Mouse (Mus musculus) liver, postnatal 0 days (tissue): ENCODE measurements around the gene Itgam. TPM values are rescaled to one million over a fixed set of nuclear protein-coding genes. Genes with fewer than 3 reads are reported as not detected.

ENCODE experiments used
- ATAC-seq: fragments of 200-750 bp; cut with Nextera tagmentation; 2 replicates; pipeline ENCODE4 v1.8.0; 2017; ENCODE audit warnings: mild to moderate bottlenecking, moderate library complexity
- DNase-seq: peaks from one replicate; pipeline ENCODE4 v3.0.0-alpha.2; 2016
- H3K27ac ChIP-seq: fragments of 300-500 bp; sonication (generic); 2 replicates; pipeline ENCODE4 v1.5.1; 2014; ENCODE audit warnings: antibody characterized with exemption, moderate library complexity, mild to moderate bottlenecking, low read depth
- H3K27me3 ChIP-seq: fragments of 300-500 bp; sonication (generic); 2 replicates; pipeline ENCODE4 v1.6.1; 2014; ENCODE audit warnings: low read length, control low read depth, mixed read lengths; ENCODE audit not compliant: insufficient read depth
- H3K36me3 ChIP-seq: fragments of 300-500 bp; sonication (generic); replicated peaks from 2 replicates; pipeline ENCODE4 v1.6.1; 2014; ENCODE audit warnings: mild to moderate bottlenecking, control low read depth, low read length, moderate library complexity, mixed read lengths; ENCODE audit not compliant: insufficient read depth
- H3K4me1 ChIP-seq: fragments of 300-500 bp; sonication (generic); 2 replicates; pipeline ENCODE4 v1.6.1; 2014; ENCODE audit warnings: antibody characterized with exemption, mild to moderate bottlenecking, control low read depth; ENCODE audit not compliant: insufficient read depth
- H3K4me2 ChIP-seq: fragments of 300-500 bp; sonication (generic); 2 replicates; pipeline ENCODE4 v1.6.1; 2014; ENCODE audit warnings: low read depth, mild to moderate bottlenecking, low read length, moderate library complexity, mixed read lengths
- H3K4me3 ChIP-seq: fragments of 300-500 bp; sonication (generic); 2 replicates; pipeline ENCODE4 v1.5.1; 2014; ENCODE audit warnings: low read depth, low read length
- H3K9ac ChIP-seq: fragments of 300-500 bp; sonication (generic); replicated peaks from 2 replicates; pipeline ENCODE4 v1.6.1; 2014; ENCODE audit warnings: mild to moderate bottlenecking, moderate library complexity
- H3K9me3 ChIP-seq: fragments of 300-500 bp; sonication (generic); 2 replicates; pipeline ENCODE4 v1.6.1; 2016; ENCODE audit warnings: mild to moderate bottlenecking, control low read depth, low read length, mixed read lengths
- CTCF ChIP-seq: sonication (generic); IDR thresholded peaks from 2 replicates; pipeline ENCODE4 v1.5.1; 2016; ENCODE audit warnings: antibody characterized with exemption, low read depth
- EP300 ChIP-seq: IDR thresholded peaks from 2 replicates; pipeline ENCODE4 v1.6.1; 2016; ENCODE audit warnings: antibody characterized with exemption, low read depth, mild to moderate bottlenecking
- WGBS: fragments of 180-500 bp; shearing (Covaris S2); extraction: QIAGEN DNeasy Blood & Tissue Kit; methylation state at CpG from one replicate; pipeline ENCODE4 v1.1.7; 2014; ENCODE audit not compliant: insufficient replicate concordance; 5-methylcytosine and 5-hydroxymethylcytosine counted together
- polyA plus RNA-seq: library from polyadenylated mRNA; unstranded; fragments of >200 nt; fragmentation: Nextera tagmentation; extraction: Ambion mirVana; gene quantifications from 2 replicates; pipeline ENCODE4 v1.2.1, GENCODE M21; 2015

The Itgam gene
- polyA plus RNA-seq, 1 experiment from 2014 or later: 6.1 TPM

- Histone ChIP-seq H3K4me1 (no peaks in the 10 kb centered on the region), H3K36me3 (no peaks in the 10 kb centered on the region), H3K27me3 (no peaks in the 10 kb centered on the region), H3K9ac (no peak overlapping the region), H3K4me2 (no peak overlapping the region), H3K4me3 (no peak overlapping the region), H3K9me3 (no peaks in the 10 kb centered on the region), H3K27ac (no peak overlapping the region)
- DNase-seq (peak; percentile 4), ATAC-seq (no peak)
- TF ChIP-seq CTCF (no peak), EP300 (no peak)
- 87% methylated on average over 11 of the region's 11 CpGs for WGBS
Measured at GRCm38 (mm10) chr7:128112131-128112530, 49.7 kb downstream of the Itgam start.

GRCm38 (mm10) chr7:128114371-128115105 is 52.1 kb downstream of the Itgam start:
- no peak overlapping the region for H3K4me3 ChIP-seq
- H3K9ac ChIP-seq: no peak overlapping the region
- no peak overlapping the region for H3K4me2 ChIP-seq
- DNase-seq: no peak
- no peak for ATAC-seq
- no peak overlapping the region for H3K27ac ChIP-seq
- no peak for TF ChIP-seq CTCF
- no peak for TF ChIP-seq EP300
- 81% methylated on average over 11 of the region's 11 CpGs for WGBS
- no peaks in the 10 kb centered on the region for H3K4me1 ChIP-seq
- H3K9me3 ChIP-seq: no peaks in the 10 kb centered on the region
- no peaks in the 10 kb centered on the region for H3K27me3 ChIP-seq
- H3K36me3 ChIP-seq: no peaks in the 10 kb centered on the region

GRCm38 (mm10) chr7:128115211-128115958 is 52.9 kb downstream of the Itgam start:
- H3K27ac ChIP-seq: no peak overlapping the region
- WGBS: 45% methylated on average over 5 of the region's 5 CpGs
- no peaks in the 10 kb centered on the region for H3K4me1 ChIP-seq
- H3K27me3 ChIP-seq: no peaks in the 10 kb centered on the region
- H3K4me2 ChIP-seq: no peak overlapping the region
- no peak for ATAC-seq
- no peaks in the 10 kb centered on the region for H3K36me3 ChIP-seq
- no peaks in the 10 kb centered on the region for H3K9me3 ChIP-seq
- DNase-seq: no peak
- H3K4me3 ChIP-seq: no peak overlapping the region
- no peak for TF ChIP-seq CTCF
- no peak for TF ChIP-seq EP300
- no peak overlapping the region for H3K9ac ChIP-seq

- Histone ChIP-seq H3K9me3 (no peaks in the 10 kb centered on the region), H3K36me3 (no peaks in the 10 kb centered on the region), H3K4me1 (no peaks in the 10 kb centered on the region), H3K9ac (no peak overlapping the region), H3K27ac (no peak overlapping the region), H3K4me3 (no peak overlapping the region), H3K4me2 (no peak overlapping the region), H3K27me3 (no peaks in the 10 kb centered on the region)
- 89% methylated on average over 5 of the region's 5 CpGs for WGBS
- no peak for TF ChIP-seq CTCF
- no peak for TF ChIP-seq EP300
- ATAC-seq (no peak), DNase-seq (peak; percentile 5)
Measured at GRCm38 (mm10) chr7:128116396-128116795, 54.0 kb downstream of the Itgam start.

- Histone ChIP-seq H3K36me3 (no peaks in the 10 kb centered on the region), H3K4me2 (no peak overlapping the region), H3K27ac (no peak overlapping the region), H3K4me3 (no peak overlapping the region), H3K4me1 (no peaks in the 10 kb centered on the region), H3K9ac (no peak overlapping the region), H3K27me3 (no peaks in the 10 kb centered on the region), H3K9me3 (no peaks in the 10 kb centered on the region)
- DNase-seq (peak; percentile 4), ATAC-seq (no peak)
- TF ChIP-seq CTCF (no peak), EP300 (no peak)
- 78% methylated on average over 6 of the region's 6 CpGs for WGBS
Measured at GRCm38 (mm10) chr7:128119726-128120490, 57.5 kb downstream of the Itgam start.
